Mouse (Mus musculus): ENCODE measurements around the gene Tmem267.

The Tmem267 gene

DNA sequence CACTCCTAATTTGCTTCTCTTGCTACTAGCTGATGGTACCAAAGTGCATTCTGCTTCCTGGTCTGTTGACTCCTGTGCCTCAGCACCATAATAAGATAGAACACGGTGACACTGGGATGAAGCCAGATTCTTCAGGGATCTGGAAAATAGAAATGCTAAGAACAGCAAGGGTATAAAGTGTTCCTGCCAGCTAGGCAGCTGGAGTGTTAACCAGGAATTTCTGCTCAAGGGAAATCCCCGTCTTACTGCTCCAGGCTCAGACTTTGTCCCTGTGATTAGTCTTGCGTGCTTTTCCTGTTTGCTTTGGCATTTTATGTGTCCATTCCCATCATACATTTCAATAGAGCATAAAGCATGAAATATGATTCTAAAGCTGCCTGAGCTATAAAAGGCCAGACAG is 131.9 kb downstream of the Tmem267 start:
- DNase-seq: no peak

DNA sequence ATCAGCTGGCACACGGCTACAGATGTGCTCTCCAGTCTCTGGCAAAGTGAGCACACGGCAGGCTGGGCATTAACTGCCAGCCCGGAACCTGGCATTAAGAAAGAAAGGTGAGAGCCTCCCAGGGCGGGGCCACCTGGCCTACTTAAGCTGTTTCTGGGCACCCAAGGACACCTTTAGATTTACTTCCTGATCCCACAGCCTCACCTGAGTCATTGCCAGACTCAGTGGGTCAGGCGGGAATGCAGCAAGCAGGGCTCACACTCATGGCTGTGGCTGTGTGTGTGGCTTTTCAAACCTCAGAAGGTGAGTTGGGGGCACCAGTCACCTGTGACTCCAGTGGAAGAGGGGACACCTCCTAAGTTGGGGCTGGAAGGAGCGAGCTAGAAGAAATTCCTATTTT is 135.8 kb downstream of the Tmem267 start, which contains the start of gene Ccl28:
Ccl28 (plus strand) TSS at position 186 of the 400 bp plus-strand sequence.
- DNase-seq: no peak

GRCm38 (mm10) chr13:119625952-119626351 is 138.1 kb downstream of the Tmem267 start:
- DNase-seq: peak; percentile 42

GRCm38 (mm10) chr13:119631482-119632155 is 143.8 kb downstream of the Tmem267 start:
- peak; percentile 92 for DNase-seq

- no peak for DNase-seq
Observed at GRCm38 (mm10) chr13:119632156-119632548, 144.3 kb downstream of the Tmem267 start.

- DNase-seq: no peak
Observed at GRCm38 (mm10) chr13:119635496-119635895, 147.7 kb downstream of the Tmem267 start.

- no peak for DNase-seq
Observed at GRCm38 (mm10) chr13:119637837-119638236, 150.0 kb downstream of the Tmem267 start.

DNA sequence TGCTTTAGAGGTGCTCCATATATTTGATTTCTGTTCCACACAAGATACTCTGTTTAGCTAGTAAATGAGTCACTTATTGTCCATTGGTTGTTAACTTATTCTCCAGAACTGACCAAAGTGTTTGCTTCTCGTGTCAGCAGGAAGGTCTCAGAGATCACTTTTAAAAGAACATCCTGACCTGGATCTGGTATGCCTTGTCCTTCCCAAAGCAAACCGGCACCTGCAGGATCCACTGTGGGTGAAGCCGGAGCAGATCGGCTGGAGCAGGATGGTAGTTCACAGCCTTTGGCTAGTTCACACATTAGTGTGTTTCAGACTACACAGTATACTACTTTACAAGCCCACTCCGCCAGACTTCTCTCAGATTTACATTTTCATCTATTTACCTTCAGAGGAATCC is 150.6 kb downstream of the Tmem267 start:
- no peak for DNase-seq

GRCm38 (mm10) chr13:119639302-119639701 is 151.5 kb downstream of the Tmem267 start:
- DNase-seq: no peak

DNA sequence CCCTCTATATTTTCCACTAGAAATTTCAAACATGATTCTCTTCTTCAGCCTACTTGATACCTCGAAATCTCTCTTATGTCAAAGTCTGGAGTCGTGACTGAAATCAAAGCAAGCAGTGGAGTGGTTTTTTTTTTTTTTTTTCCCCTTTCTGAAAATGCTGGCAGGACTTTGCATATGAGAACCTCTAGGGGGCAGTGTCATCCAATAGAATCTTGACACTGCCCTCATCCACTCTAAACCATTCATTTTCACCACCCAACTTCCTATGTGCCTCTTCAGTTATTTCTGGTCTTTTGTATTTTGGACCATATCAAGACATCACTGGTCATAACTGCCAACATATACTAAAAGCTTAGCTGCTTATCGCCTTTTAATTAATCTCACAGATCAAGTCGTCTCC is 152.7 kb downstream of the Tmem267 start:
- peak; percentile 61 for DNase-seq

- DNase-seq: no peak
Observed at GRCm38 (mm10) chr13:119641145-119641544, 153.3 kb downstream of the Tmem267 start.

DNA sequence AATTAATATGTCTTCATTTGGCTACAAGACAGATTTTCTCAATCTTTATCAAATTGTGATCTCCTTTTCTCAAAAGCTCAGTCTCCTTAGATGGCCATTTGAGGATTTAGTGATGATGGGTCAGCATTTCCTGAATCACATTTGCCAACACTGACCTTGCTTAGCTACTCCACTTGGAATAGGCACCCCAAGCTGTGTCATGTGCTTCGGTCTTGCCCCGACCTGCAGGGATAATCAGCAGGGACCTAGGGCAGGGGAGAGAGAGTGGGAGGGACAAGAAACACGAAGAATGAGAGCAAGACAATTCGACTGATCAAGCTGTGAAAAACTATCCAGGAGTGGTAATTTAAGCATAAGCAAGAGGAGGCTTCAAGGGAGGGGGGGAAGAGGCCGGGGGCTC is 156.9 kb downstream of the Tmem267 start:
- no peak for DNase-seq

DNA sequence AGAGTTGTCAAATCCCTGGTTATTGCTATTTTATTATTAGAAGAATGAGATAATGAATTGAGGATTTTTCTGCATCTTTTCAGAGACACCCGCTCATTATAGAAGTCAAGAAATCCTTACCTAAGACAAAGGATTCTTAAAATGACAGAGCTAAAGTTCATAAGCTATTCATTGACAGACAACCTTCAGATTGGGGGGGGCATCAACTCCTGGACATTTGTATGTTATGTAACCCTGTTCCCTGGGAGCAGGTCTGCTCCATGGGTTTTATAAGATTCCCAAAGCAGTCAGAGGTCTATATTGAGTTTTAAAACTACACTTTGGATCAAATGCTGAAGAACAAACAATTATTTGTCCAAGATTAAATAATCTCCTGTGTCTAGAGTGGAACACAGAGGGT is 158.7 kb downstream of the Tmem267 start:
- DNase-seq: no peak

DNA sequence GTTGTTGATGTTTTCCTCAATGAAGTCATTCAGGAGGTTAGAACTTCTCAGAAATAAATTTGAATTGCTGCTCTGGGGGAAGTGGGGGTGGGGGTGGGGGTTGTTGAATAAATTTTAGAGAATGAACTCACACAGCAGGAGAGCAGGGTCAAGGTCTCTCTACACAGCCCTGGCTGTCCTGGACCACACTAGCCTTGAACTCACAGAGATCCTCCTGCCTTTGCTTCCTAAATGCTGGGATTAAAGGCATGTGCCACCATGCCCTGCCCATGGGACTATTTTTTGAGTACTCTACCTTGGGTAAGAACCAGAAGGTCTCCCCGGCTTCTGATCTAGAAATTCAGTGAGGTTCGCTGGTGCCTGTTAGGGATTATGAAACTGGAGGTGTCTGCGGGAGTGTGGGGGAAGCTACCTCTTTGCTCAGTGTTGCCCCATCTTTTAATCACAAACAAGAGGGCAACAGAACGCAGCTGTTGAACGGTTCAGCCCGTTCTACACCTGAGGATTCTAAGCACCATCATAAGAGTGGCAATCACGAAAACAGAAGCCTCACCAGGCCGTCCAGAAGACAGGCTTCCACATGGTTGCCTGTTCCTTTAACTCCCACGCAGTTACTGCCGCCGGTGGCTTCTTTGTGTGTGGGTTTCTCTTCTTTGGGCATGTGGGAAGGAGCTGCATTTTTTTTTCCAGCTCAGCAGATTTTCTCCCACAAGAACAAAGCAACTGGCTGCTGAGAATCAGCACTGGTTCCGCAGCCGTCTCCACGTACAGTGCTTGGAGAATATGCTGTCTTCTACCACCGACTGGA is 161.3 kb downstream of the Tmem267 start:
- no peak for DNase-seq

DNA sequence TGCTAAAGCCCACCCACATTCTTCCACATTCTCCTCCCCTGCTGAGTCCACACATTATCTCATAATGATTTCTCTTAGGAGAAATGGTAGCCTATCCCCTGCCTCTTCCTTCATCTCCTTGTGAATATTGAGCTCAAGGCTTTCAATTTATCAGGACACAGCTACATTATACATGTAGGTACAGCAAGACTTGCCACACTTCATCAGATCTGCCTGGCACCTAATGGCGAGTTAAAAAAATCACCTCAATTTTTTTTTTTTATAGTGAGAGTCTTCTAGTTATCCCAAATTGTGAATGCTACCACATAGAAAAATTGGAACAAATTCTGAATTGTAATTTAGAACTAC is 161.8 kb downstream of the Tmem267 start:
- DNase-seq: no peak

- no peak for DNase-seq
Observed at GRCm38 (mm10) chr13:119654734-119655133, 166.9 kb downstream of the Tmem267 start.

- DNase-seq: no peak
Observed at GRCm38 (mm10) chr13:119656246-119656645, 168.4 kb downstream of the Tmem267 start.

- DNase-seq: no peak
Observed at GRCm38 (mm10) chr13:119656846-119657416, 169.1 kb downstream of the Tmem267 start.
